ENCODE assay signal across 8 mouse cellular contexts in genomic region chr6:29528561-29529443, GRCm38 (mm10). TPM values are rescaled to one million over a fixed set of nuclear protein-coding genes. Genes with fewer than 3 reads are reported as not detected.
DNase-seq lines count a peak whose midpoint lies in the region; ATAC-seq and TF ChIP-seq lines count a peak whose summit lies in the region.

No protein-coding gene starts in this region.

- H3K4me3 ChIP-seq in kidney, embryonic 15.5 days (replicated peaks): peak overlapping the region; percentile 63; the same call in 1 of the 2 replicates
- H3K4me3 ChIP-seq in bone marrow macrophage, adult 2 months (ENCODE audit: insufficient read depth, low read length): peak overlapping the region; percentile 80
- 0 out of 2 replicates have a peak overlapping the region, but pooled peaks have one; percentile 50 for H3K4me3 ChIP-seq in limb, embryonic 15.5 days
- H3K4me3 ChIP-seq in small intestine, adult 2 months (ENCODE audit: low read depth, low read length): peak overlapping the region; percentile 81
- H3K4me3 ChIP-seq in left cerebral cortex, adult 2 months: no peak overlapping the region

- WGBS in kidney, embryonic 15.5 days: 31% methylated on average over 13 of the region's 13 CpGs
- WGBS in limb, embryonic 15.5 days: 26% methylated on average over 13 of the region's 13 CpGs
- 25% methylated on average over 13 of the region's 13 CpGs for WGBS in small intestine, adult 2 months

- H3K9me3 ChIP-seq in kidney, embryonic 15.5 days (replicated peaks): no peaks in the 10 kb centered on the region
- H3K9me3 ChIP-seq in limb, embryonic 15.5 days: no peaks in the 10 kb centered on the region

- H3K4me1 ChIP-seq in kidney, embryonic 15.5 days: peaks cover 46% of the 10 kb centered on the region
- peaks cover 47% of the 10 kb centered on the region for H3K4me1 ChIP-seq in bone marrow macrophage, adult 2 months (ENCODE audit: control insufficient read depth, insufficient read depth, low read length)
- H3K4me1 ChIP-seq in limb, embryonic 15.5 days: peaks cover 33% of the 10 kb centered on the region
- H3K4me1 ChIP-seq in small intestine, adult 2 months (ENCODE audit: control insufficient read depth, insufficient read depth, insufficient read length, low read length): peaks cover 18% of the 10 kb centered on the region; the same call in 1 of the 2 replicates

- intact Hi-C loops in left cerebral cortex, adult 2 months (cut with DNase I): no loop called here

- H3K9ac ChIP-seq in kidney, embryonic 15.5 days: no peak overlapping the region
- no peak overlapping the region for H3K9ac ChIP-seq in limb, embryonic 15.5 days

- no peak for TF ChIP-seq CTCF in bone marrow macrophage, adult 2 months (IDR thresholded peaks at IDR 0.05; ENCODE audit: low read depth, low read length)
- no peak for TF ChIP-seq CTCF in small intestine, adult 2 months (IDR thresholded peaks at IDR 0.05; ENCODE audit: extremely low read depth, insufficient read length, insufficient replicate concordance, low read depth, low read length)
- no peak for TF ChIP-seq CTCF in left cerebral cortex, adult 2 months (IDR thresholded peaks at IDR 0.05)

- no peaks in the 10 kb centered on the region for H3K36me3 ChIP-seq in kidney, embryonic 15.5 days
- no peaks in the 10 kb centered on the region for H3K36me3 ChIP-seq in limb, embryonic 15.5 days
- no peaks in the 10 kb centered on the region for H3K36me3 ChIP-seq in small intestine, adult 2 months (ENCODE audit: control insufficient read depth, insufficient read depth, low read length)

- ATAC-seq in kidney, embryonic 15.5 days (replicated peaks; ENCODE audit: low FRiP score): no peak
- ATAC-seq in limb, embryonic 15.5 days (ENCODE audit: insufficient number of reproducible peaks, low FRiP score, low TSS enrichment, low read depth): no peak

- no peak for DNase-seq in kidney, adult 11 months
- no peak for DNase-seq in thymus, postnatal 36 days
- no peak for DNase-seq in left cerebral cortex, adult 2 months (ENCODE audit: extremely low spot score in 1 of 2, low spot score in 2 of 2)
- no peak for DNase-seq in left cerebral cortex, adult 18-20 months (ENCODE audit: low spot score in 2 of 2)

- no peak overlapping the region for H3K27ac ChIP-seq in kidney, embryonic 15.5 days
- H3K27ac ChIP-seq in bone marrow macrophage, adult 2 months (ENCODE audit: insufficient read depth, low read depth, low read length): peak overlapping the region; percentile 98
- H3K27ac ChIP-seq in limb, embryonic 15.5 days: no peak overlapping the region
- peak overlapping the region; percentile 53 for H3K27ac ChIP-seq in small intestine, adult 2 months (ENCODE audit: insufficient read depth, low read depth, low read length)
- H3K27ac ChIP-seq in left cerebral cortex, adult 2 months: no peak overlapping the region

- peaks cover 53% of the 10 kb centered on the region for H3K27me3 ChIP-seq in kidney, embryonic 15.5 days
- peaks cover 52% of the 10 kb centered on the region for H3K27me3 ChIP-seq in limb, embryonic 15.5 days
- peaks cover 9% of the 10 kb centered on the region for H3K27me3 ChIP-seq in small intestine, adult 2 months (ENCODE audit: control insufficient read depth, insufficient read depth, low read length)

- peak overlapping the region; percentile 99 for H3K4me2 ChIP-seq in kidney, embryonic 15.5 days
- H3K4me2 ChIP-seq in limb, embryonic 15.5 days: no peak overlapping the region

- TF ChIP-seq POLR2A in bone marrow macrophage, adult 2 months (IDR thresholded peaks at IDR 0.05; ENCODE audit: borderline replicate concordance, low read depth, low read length): no peak
- no peak for TF ChIP-seq POLR2A in small intestine, adult 2 months (IDR thresholded peaks at IDR 0.05; ENCODE audit: low read depth, low read length)

RNA-seq across cellular contexts. Expression of gene Irf5, which starts 2.4 kb away (rescaled TPM):
- 6.1 and 7.4 TPM in 2 replicates for polyA plus RNA-seq in kidney, embryonic 15.5 days (2015; fragmentation: Nextera tagmentation; extraction: Ambion mirVana)
- polyA plus RNA-seq in bone marrow macrophage, adult 2 months (2012; ENCODE audit: insufficient read depth, insufficient read length, missing spikeins): 201 and 214 TPM in 2 replicates
- polyA plus RNA-seq in limb, embryonic 15.5 days (2015; fragmentation: Nextera tagmentation; extraction: Ambion mirVana): 4.6 and 6.0 TPM in 2 replicates
- 11.9 and 14.9 TPM in 2 replicates for polyA plus RNA-seq in small intestine, adult 2 months (2012; rRNA removed)
- total RNA-seq in left cerebral cortex, adult 2 months (2021): 1 to 10 TPM; 4.0 to 4.4 TPM
- 1 to 10 TPM; 4.2 to 5.2 TPM for total RNA-seq in left cerebral cortex, adult 18-20 months (2021)

RNA-seq across cellular contexts. Expression of gene Kcp, which starts 21.1 kb away (rescaled TPM):
- polyA plus RNA-seq in kidney, embryonic 15.5 days (2015; fragmentation: Nextera tagmentation; extraction: Ambion mirVana): 24.0 and 27.9 TPM in 2 replicates
- polyA plus RNA-seq in bone marrow macrophage, adult 2 months (2012; ENCODE audit: insufficient read depth, insufficient read length, missing spikeins): 0.28 and 0.40 TPM in 2 replicates
- polyA plus RNA-seq in limb, embryonic 15.5 days (2015; fragmentation: Nextera tagmentation; extraction: Ambion mirVana): 25.8 and 26.5 TPM in 2 replicates
- polyA plus RNA-seq in small intestine, adult 2 months (2012; rRNA removed): 3.0 and 3.4 TPM in 2 replicates
- 1 to 10 TPM; 1.1 to 2.2 TPM for total RNA-seq in left cerebral cortex, adult 2 months (2021)
- 1 to 10 TPM in 1 of 2 experiments, under 1 TPM in 1; 0.63 to 1.1 TPM for total RNA-seq in left cerebral cortex, adult 18-20 months (2021)

RNA-seq across cellular contexts. Expression of gene Atp6v1fnb, which starts 57.6 kb away (rescaled TPM):
- not detected in 2 replicates for polyA plus RNA-seq in kidney, embryonic 15.5 days (2015; fragmentation: Nextera tagmentation; extraction: Ambion mirVana)
- polyA plus RNA-seq in bone marrow macrophage, adult 2 months (2012; ENCODE audit: insufficient read depth, insufficient read length, missing spikeins): not detected in 2 replicates
- polyA plus RNA-seq in limb, embryonic 15.5 days (2015; fragmentation: Nextera tagmentation; extraction: Ambion mirVana): not detected in 2 replicates
- 0.20 and 0.22 TPM in 2 replicates for polyA plus RNA-seq in small intestine, adult 2 months (2012; rRNA removed)
- under 1 TPM; 0.54 to 0.72 TPM for total RNA-seq in left cerebral cortex, adult 2 months (2021)
- under 1 TPM in 1 of 2 experiments, not detected in 1; 0.54 TPM for total RNA-seq in left cerebral cortex, adult 18-20 months (2021)

Comparison
In these comparisons a context has a peak if more than half of its experiments do, and no peak if none do; other contexts are left out.
1. H3K27ac ChIP-seq: peak in bone marrow macrophage, adult 2 months (single experiment) and small intestine, adult 2 months (single experiment); none in kidney, embryonic 15.5 days (single experiment), limb, embryonic 15.5 days (single experiment) and left cerebral cortex, adult 2 months (single experiment).
2. RNA of gene Irf5, which starts 2.4 kb away (polyA plus RNA-seq): 201 to 214 TPM in bone marrow macrophage, adult 2 months; 11.9 to 14.9 TPM in small intestine, adult 2 months, 6.1 to 7.4 TPM in kidney, embryonic 15.5 days and 4.6 to 6.0 TPM in limb, embryonic 15.5 days; every median in the first group is over 10 times any median in the second.